Mouse (Mus musculus): ENCODE data around the gene Twf2.
A peak's percentile ranks its signal among the peaks of the same experiment; 100 is the strongest.

Twf2 gene

DNA sequence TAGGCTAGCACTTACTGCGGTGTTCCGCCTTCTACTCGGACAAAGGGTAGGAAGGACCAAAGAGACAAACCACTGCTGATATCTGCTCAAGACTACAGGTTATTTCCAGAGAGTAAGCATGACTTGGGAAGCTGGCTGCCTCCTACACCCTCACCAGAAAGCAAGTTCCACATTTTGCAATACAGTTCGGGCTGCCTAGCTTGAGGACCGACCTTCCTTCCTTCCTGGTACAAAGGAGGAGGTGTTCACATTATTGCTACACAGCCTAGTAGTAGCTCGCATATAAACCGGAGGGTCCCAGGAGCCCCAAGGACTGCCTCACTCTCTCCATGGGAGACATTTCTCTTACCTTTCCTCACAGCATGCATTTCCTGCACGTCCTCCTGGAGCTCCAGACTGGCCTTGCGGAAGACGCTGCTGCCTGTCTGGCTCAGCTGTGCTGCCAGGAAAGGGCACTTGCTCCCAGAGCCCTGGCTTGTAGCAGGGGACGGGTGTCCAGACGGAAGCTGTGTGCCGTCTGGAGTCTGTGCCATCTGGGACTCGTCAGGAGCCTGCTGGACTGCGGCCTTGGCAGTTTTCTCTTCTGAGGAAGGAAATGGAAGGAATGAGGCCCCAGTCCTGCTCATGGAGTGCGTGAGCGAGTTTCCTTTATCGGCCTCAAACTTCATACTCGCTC, 40.0 kb downstream of the Twf2 start:
- DNase-seq: peak; percentile 59

GRCm38 (mm10) chr9:106249550-106249949, 46.6 kb downstream of the Twf2 start:
- peak; percentile 62 for DNase-seq

DNA sequence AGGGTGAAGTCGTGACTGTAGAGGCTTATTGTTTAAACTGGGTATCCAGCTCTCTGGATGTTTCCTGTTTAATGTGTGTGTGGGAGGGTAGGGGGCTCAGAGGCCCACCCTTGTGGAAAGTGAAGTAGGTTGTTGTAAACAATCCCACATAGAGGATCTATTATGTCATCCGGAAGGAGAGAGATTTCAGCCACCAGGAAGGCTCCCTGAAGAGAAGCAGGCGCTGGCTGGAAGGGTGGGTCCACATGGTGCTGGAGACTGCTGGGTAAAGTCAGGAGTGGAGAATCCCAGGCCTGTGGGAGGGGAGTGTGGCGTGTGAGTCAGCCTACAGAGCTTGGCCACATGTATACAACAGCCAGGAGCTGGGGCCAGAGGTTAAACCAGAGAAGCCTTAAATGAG, 47.3 kb downstream of the Twf2 start:
- peak; percentile 66 for DNase-seq

GRCm38 (mm10) chr9:106251066-106251465, 48.2 kb downstream of the Twf2 start:
- DNase-seq: no peak

- no peak for DNase-seq
Observed at GRCm38 (mm10) chr9:106254001-106254400, 51.1 kb downstream of the Twf2 start.

DNA sequence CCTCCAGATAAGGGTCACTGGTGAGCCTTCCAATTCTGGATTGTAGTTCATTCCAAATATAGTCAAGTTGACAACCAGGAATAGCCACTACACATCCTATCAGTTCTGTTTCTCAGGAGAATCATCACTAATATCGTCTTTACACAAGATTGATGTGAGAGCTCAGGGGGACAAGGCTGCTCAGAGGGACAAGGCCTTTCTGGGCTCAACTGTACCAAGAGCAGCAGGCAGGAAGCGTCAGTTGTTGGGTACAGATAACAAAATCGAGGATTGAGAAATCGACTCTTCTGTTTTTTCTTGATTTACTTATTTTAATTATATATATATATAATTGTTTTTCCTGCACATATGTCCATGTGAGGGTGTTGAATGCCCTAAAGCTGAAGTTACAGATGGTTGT, 55.5 kb downstream of the Twf2 start:
- DNase-seq: no peak

GRCm38 (mm10) chr9:106258990-106259389, 56.1 kb downstream of the Twf2 start:
- DNase-seq: no peak

DNA sequence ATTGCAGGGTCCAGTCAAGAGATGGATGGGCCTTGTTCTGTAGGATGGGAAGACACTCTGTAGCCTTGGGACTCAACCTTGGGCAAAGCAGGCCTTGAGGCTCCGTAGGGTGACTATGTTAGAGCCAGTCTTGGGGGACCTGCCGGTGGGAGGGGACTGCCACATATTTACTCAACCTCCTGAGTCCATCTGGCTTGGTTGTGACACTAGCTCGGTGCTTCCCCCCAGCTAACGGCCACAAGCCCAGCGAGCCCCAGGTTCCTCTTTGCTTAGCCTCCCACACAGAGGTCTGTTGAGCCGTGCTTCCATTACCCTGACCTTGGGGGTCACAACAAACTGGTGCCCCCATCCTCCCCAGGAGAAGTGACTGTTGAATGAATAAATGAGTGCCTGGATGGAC, 58.1 kb downstream of the Twf2 start:
- no peak for DNase-seq

DNA sequence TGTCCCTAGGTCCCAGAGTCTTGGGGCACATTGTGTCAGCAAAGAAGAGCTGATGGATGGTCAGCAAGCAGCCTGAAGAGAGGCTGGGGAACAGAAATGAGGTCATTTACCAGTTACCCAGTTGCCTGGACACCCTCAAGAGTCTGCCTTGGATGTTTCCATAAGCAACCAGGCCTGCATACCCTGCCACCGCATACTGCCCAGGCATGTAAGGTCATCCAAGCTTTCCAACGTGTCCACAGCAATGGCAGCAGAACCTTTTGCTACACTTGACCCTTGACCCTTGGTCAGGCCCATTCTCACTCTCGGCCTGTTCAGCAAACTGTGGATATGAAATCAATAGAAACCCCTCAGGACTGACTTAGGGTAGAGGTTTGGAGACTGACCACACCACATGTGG, 58.6 kb downstream of the Twf2 start:
- DNase-seq: no peak

- DNase-seq: no peak
Observed at GRCm38 (mm10) chr9:106262075-106262474, 59.2 kb downstream of the Twf2 start.

DNA sequence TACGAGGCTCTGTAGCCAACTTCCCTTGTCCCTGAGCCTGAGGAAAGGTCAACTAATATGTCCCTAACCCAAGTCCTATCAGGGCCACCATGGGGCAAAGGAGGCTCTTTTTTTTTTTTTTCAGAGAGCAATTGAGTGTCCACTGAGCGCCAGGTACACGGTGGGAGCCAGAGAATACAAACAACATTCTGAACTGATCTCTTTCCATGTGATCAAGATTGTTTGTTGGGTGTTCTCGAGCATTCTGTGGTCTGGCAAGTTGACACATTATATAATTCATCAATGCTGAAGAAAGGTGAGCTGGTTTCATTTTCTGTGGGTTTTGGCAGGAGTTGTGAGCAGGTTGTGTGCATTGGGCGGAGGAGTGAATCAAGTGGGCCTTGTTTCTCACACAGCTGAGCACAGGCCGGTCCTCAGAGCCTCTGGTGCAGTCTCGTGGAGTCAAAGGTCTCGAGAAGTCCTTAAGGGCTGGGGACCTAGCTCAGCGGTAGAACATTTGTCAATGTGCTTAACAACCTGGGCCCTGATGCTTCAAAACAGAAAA, 60.5 kb downstream of the Twf2 start:
- DNase-seq: no peak

Data from lung, postnatal 14 days (tissue).